Mouse (Mus musculus): Measurements from ENCODE around the gene Exoc3l.
"Not testable (repeated sequence)": the region's sequence is repeated elsewhere in the genome, so short reads cannot be mapped to it uniquely, and the experiment has no call there.

DNA sequence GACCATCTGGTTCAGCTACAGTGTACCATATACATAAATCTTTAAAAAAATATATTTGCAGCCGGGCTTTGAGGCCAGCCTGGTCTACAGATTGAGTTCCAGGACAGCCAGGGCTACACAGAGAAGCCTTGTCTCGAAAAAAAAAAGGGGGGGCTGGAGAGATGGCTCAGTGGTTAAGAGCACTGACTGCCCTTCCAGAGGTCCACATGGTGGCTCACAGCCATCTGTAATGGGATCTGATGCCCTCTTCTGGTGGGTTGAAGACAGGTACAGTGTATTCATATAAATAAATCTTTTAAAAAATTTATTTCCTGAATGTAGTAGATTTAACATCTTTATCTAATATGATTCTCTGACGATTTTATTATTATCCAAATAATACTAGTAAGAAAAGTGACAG lies 4.1 kb downstream of the Exoc3l start:
- TF ChIP-seq CTCF, POLR2A (IDR thresholded peaks at IDR 0.05; ENCODE audit: insufficient read depth, low read depth, low read length): not testable (repeated sequence)
